Mouse (Mus musculus): Measurements from ENCODE around the gene Catsperz. TPM values are rescaled to one million over a fixed set of nuclear protein-coding genes. Genes with fewer than 3 reads are reported as not detected.

Catsperz gene
- polyA plus RNA-seq, 1 experiment from 2014 or later: not detected

- Histone ChIP-seq H3K79me2 (ENCODE audit: inconsistent target) (peaks cover 17% of the 10 kb centered on the region), H3K27ac (no peak overlapping the region), H3K4me3 (ENCODE audit: inconsistent target) (no peak overlapping the region), H3K36me3 (ENCODE audit: inconsistent target) (no peaks in the 10 kb centered on the region; the same call in 1 of the 2 replicates)
- 94% methylated on average over 20 of the region's 20 CpGs for WGBS (ENCODE audit: missing documents)
Measured at GRCm38 (mm10) chr19:6939106-6940002, 14.2 kb upstream of the Catsperz start.

GRCm38 (mm10) chr19:6937541-6938465 is 12.6 kb upstream of the Catsperz start:
- Histone ChIP-seq H3K36me3 (ENCODE audit: inconsistent target) (no peaks in the 10 kb centered on the region; the same call in 1 of the 2 replicates), H3K4me3 (ENCODE audit: inconsistent target) (no peak overlapping the region), H3K79me2 (ENCODE audit: inconsistent target) (peaks cover 4% of the 10 kb centered on the region), H3K27ac (no peak overlapping the region)
- 94% methylated on average over 16 of the region's 16 CpGs for WGBS (ENCODE audit: missing documents)

- Histone ChIP-seq H3K79me2 (ENCODE audit: inconsistent target) (no peaks in the 10 kb centered on the region), H3K4me3 (ENCODE audit: inconsistent target) (no peak overlapping the region), H3K27ac (no peak overlapping the region), H3K36me3 (ENCODE audit: inconsistent target) (no peaks in the 10 kb centered on the region; the same call in 1 of the 2 replicates)
- 31% methylated on average over 3 of the region's 3 CpGs for whole genome bisulfite sequencing (ENCODE audit: missing documents)
Measured at GRCm38 (mm10) chr19:6936299-6936698, 11.1 kb upstream of the Catsperz start.

GRCm38 (mm10) chr19:6934195-6934977 is 9.2 kb upstream of the Catsperz start, which contains the start of gene Kcnk4:
Gene Kcnk4 (minus strand): TSS chr19:6934515.
- 28% methylated on average over 22 of the region's 23 CpGs for WGBS (ENCODE audit: missing documents)
- H3K4me3 ChIP-seq (ENCODE audit: inconsistent target): no peak within 1 kb of the TSS
- H3K27ac ChIP-seq: no peak within 1 kb of the TSS
- no peaks in the 10 kb centered on the region for H3K79me2 ChIP-seq (ENCODE audit: inconsistent target)
- H3K36me3 ChIP-seq (ENCODE audit: inconsistent target): no peaks in the 10 kb centered on the region; the same call in 1 of the 2 replicates

- Histone ChIP-seq H3K4me3 (ENCODE audit: inconsistent target) (no peak overlapping the region), H3K27ac (no peak overlapping the region), H3K36me3 (ENCODE audit: inconsistent target) (no peaks in the 10 kb centered on the region; the same call in 1 of the 2 replicates), H3K79me2 (ENCODE audit: inconsistent target) (no peaks in the 10 kb centered on the region)
- 9% methylated on average over 50 of the region's 58 CpGs for WGBS (ENCODE audit: missing documents)
Measured at GRCm38 (mm10) chr19:6933436-6934194, 8.4 kb upstream of the Catsperz start.

DNA sequence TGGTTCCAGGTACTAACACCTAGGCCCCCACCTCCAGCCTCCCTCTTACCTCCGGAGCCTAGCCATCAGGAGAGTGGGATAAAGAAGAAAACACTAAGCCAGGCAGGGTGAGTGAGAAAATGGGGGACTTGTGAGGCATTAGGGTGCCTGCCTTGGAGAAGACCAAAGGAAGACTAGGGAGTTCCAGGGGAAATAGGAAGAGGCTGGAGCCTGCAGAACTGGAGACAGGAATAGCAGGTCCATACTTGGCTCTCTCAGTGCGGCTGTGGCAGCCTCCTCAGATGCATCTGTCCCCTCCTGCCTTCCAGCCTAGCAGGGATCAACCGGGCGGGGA is 7.9 kb upstream of the Catsperz start:
- Histone ChIP-seq H3K36me3 (ENCODE audit: inconsistent target) (no peaks in the 10 kb centered on the region; the same call in 1 of the 2 replicates), H3K27ac (no peak overlapping the region), H3K4me3 (ENCODE audit: inconsistent target) (no peak overlapping the region), H3K79me2 (ENCODE audit: inconsistent target) (no peaks in the 10 kb centered on the region)
- WGBS (ENCODE audit: missing documents): 47% methylated on average over 4 of the region's 4 CpGs

- Histone ChIP-seq H3K36me3 (ENCODE audit: inconsistent target) (no peaks in the 10 kb centered on the region), H3K4me3 (ENCODE audit: inconsistent target) (no peak overlapping the region), H3K79me2 (ENCODE audit: inconsistent target) (no peaks in the 10 kb centered on the region), H3K27ac (no peak overlapping the region)
- WGBS (ENCODE audit: missing documents): 100% methylated on average over 1 of the region's 1 CpGs
Measured at GRCm38 (mm10) chr19:6932018-6932417, 6.8 kb upstream of the Catsperz start.

- no peaks in the 10 kb centered on the region for H3K36me3 ChIP-seq (ENCODE audit: inconsistent target)
- WGBS (ENCODE audit: missing documents): no CpG with 5 or more reads among the region's 2 CpGs
- no peak overlapping the region for H3K27ac ChIP-seq
- H3K4me3 ChIP-seq (ENCODE audit: inconsistent target): no peak overlapping the region
- no peaks in the 10 kb centered on the region for H3K79me2 ChIP-seq (ENCODE audit: inconsistent target)
Measured at GRCm38 (mm10) chr19:6931002-6931401, 5.8 kb upstream of the Catsperz start.

- no peaks in the 10 kb centered on the region for H3K36me3 ChIP-seq (ENCODE audit: inconsistent target)
- WGBS (ENCODE audit: missing documents): 29% methylated on average over 9 of the region's 9 CpGs
- no peak overlapping the region for H3K27ac ChIP-seq
- no peaks in the 10 kb centered on the region for H3K79me2 ChIP-seq (ENCODE audit: inconsistent target)
- H3K4me3 ChIP-seq (ENCODE audit: inconsistent target): no peak overlapping the region
Measured at GRCm38 (mm10) chr19:6928080-6928479, 2.9 kb upstream of the Catsperz start.

- Histone ChIP-seq H3K36me3 (ENCODE audit: inconsistent target) (no peaks in the 10 kb centered on the region), H3K4me3 (ENCODE audit: inconsistent target) (no peak overlapping the region), H3K27ac (no peak overlapping the region), H3K79me2 (ENCODE audit: inconsistent target) (no peaks in the 10 kb centered on the region)
- WGBS (ENCODE audit: missing documents): 32% methylated on average over 26 of the region's 26 CpGs
Measured at GRCm38 (mm10) chr19:6926559-6927255, 1.5 kb upstream of the Catsperz start.

DNA sequence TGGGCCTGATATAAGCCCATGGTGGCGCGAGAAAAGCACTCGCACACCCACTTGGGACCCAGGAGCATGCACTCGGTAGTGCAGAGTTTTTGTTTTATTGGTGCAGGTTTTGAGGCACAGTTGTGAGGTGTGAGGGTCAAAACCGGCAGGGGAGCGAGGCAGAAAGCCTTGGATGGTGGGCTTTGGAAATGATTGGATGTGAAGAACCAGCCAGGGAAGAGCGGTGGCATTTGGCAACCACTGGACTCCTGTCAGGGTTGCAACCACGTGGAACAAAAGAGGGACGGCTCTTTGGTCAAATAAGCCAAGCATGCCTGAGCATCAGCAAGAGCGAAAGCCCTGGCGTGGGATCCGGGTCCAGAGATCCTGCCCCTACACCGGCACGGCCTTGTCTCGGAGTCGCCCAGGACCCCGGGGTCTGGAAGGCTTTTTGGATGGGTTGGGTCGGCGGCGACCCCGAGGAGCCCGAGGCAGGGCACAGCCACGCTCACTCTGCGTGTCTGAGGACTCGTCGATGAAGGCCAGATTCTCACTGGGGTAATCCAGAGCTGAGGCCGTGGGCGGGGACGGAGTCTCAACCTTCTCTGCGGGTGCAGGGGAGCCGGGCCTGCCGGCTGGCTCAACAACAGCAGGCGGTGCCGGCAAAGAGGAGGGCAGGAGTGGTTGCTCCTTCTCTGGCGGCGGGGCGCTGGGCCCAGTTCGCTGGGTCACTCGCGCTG is 590 bp upstream of the Catsperz start:
- 43% methylated on average over 33 of the region's 40 CpGs for WGBS (ENCODE audit: missing documents)

DNA sequence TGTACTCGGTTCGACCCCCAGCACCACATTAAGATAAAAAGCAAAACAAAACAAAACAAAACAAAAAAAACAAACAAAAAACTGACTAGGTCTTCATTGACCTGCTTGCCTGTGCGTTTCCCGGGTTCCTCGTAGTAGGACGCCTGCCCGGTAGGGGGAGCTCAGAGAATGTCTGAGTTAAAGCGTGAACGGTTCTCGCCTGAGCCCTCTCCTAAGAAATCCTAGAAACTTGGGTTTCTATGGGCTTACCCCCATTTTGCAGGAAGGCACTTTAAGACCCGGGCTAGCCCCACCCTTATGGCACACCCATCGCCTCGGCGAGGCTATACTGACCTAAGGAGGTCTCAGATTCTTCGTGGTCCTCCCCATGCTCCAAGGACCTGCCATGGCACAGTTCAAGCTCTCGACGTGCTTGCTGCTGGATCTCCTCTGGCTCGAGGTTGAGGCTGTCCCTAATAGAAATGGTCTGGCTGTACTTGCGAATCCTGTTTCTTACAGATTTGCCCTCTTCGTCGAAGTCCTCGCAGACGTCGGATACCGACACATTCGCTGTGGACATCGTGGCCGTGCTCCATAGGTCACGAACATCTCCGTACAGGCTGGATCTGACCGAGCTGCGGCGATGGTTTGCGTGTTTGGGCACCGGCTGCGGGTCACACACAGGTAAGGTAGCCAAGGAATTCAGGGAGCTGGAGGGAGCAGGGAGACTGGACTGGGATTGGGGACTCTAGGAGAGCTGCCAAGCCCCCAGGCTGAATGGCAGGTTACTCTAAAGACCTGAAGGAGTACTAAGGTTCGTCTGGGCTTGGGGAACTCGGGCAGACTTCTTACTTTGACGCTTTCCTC is 496 bp downstream of the Catsperz start:
- Histone ChIP-seq H3K36me3 (ENCODE audit: inconsistent target) (no peaks in the 10 kb centered on the region), H3K79me2 (ENCODE audit: inconsistent target) (peaks cover 16% of the 10 kb centered on the region), H3K27ac (no peak overlapping the region), H3K4me3 (ENCODE audit: inconsistent target) (no peak overlapping the region)
- WGBS (ENCODE audit: missing documents): 6% methylated on average over 37 of the region's 39 CpGs

More for the DNA sequence above, 590 bp upstream of the Catsperz start:
- H3K27ac ChIP-seq: no peak overlapping the region
- peaks cover 5% of the 10 kb centered on the region for H3K79me2 ChIP-seq (ENCODE audit: inconsistent target)
- H3K4me3 ChIP-seq (ENCODE audit: inconsistent target): no peak overlapping the region
- H3K36me3 ChIP-seq (ENCODE audit: inconsistent target): no peaks in the 10 kb centered on the region
